Mouse (Mus musculus) ovary, adult 18-20 months (tissue): Measurements from ENCODE around the gene Leng9.
A peak's percentile ranks its signal among the peaks of the same experiment; 100 is the strongest.

ENCODE experiments used
- DNase-seq: peaks from one replicate; pipeline ENCODE4 v3.0.0; 2022; ENCODE audit warnings: low spot score, mixed read lengths

Gene Leng9

DNA sequence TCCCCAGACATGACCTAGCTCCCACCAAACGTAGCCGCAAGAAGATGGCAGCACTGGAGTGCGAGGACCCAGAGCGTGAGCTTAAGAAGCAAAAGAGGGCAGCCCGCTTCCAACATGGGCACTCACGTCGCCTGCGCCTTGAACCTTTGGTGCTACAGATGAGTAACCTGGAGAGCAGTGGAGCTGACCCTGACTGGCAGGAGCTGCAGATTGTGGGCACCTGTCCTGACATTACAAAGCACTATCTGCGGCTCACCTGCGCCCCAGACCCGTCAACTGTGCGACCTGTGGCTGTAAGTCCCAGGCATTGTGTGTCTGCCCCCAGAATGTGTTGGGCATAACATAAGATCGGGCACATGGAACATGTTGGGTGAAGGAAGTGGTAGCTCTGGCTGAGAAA is 6.1 kb downstream of the Leng9 start:
- no peak for DNase-seq

DNA sequence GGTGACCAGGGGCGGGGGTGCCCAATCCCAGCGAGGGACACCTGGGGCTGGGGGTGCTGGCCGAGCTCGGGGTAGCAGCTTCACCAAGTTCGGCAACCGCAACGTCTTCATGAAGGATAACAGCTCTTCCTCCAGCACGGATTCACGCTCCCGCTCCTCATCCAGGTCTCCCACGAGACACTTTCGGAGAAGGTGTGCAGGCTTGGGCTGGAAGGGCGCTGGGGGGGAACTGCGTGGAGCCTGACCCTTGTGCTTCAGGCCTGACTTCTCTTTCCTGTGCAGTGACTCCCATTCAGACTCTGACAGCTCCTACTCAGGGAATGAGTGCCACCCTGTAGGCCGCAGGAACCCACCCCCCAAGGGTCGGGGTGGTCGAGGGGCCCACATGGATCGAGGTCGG is 6.7 kb downstream of the Leng9 start:
- DNase-seq, result no peak

DNA sequence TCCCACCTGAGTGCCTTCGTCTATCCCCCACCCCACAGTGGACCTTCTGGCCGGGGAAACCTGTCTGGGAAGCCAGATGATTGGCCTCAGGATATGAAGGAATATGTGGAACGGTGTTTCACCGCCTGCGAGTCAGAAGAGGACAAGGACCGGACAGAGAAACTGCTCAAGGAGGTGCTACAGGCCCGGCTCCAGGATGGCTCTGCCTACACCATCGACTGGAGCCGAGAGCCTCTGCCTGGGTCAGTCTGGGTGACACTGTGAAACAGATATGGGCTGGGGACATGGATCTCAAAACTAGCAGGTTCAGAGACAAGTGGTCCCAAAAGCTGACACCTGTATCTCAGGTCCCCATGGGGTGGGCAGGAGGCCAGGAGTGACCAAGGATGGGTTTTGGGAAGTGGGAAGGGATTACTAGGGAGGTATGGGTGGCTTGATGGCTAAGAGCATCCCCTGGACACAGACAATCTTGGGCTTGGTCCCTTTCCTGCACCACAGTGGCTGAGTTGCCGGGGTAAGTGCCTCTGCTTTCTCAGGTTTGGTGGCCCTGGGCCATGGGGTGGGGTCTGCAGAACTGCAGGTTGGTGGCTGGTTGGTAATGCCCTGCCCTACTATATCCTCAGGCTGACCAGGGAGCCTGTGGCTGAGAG is 7.3 kb downstream of the Leng9 start:
- DNase-seq, result no peak

DNA sequence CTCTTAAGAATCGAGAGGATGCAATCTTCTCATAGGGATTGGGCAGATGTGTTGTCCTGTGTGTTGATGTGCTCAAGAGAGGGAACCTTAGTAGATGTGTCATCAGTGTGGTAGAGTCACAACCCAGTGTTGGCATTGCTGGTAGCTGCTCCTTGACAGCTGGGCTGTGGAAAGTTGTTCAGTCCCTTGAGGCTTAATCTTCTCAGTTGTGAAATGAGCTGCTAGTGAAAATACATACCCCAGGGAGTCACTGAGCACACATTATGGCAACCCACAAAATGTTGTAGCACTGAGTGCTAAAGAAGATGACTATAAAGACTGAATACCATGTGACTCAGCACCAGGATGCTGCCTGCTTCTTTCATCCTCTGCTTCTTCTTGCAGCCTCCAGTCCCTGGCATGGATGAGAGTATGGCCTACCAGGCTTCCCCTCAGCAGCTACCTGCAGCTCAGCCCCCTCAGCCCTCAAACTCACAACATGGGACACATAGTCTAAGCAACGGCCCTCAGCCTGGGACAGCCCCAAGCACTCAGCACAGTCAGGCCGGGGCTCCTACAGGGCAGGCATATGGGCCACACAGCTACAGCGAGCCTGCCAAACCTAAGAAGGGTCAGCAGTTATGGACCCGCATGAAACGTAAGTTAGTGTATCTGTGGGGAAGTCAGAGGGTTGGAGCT is 8.4 kb downstream of the Leng9 start:
- DNase-seq, result no peak

DNA sequence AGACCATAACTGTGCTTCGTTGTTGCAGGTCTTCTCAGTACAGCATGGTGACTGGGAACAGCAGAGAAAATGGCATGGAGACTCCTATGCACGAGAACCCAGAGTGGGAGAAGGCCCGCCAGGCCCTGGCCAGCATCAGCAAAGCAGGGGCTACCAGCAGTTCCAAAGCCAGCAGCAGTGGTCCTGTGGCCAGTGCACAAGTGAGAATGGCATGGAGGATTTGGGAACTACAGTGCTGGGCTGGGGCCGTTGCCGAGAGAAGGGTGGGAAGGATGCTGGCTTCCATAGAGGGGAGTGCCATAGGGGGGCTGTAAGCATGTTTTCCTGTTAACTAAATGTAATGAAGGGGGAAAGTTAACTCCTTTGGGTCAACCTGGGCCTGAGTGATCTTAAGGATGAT is 10.8 kb downstream of the Leng9 start:
- no peak for DNase-seq

DNA sequence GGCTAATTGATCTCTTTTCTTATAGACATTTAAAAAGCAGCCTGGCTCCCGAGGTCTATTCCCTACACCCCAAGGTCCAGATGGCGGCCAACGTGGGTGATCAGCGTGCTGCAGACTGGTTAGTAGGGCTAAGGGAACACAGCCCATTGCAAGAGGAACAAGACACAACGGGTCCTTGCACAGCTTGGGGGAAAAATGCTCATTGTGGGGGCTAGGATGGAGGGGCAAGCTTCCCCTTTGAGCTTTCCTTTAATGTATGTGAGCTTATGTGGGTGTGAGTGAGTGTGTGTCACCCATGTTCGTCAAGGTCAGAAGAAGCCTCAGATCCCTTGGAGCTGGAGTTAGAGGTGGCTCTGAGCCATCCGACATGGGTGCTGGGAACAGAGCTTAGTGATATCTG is 11.5 kb downstream of the Leng9 start:
- no peak for DNase-seq

DNA sequence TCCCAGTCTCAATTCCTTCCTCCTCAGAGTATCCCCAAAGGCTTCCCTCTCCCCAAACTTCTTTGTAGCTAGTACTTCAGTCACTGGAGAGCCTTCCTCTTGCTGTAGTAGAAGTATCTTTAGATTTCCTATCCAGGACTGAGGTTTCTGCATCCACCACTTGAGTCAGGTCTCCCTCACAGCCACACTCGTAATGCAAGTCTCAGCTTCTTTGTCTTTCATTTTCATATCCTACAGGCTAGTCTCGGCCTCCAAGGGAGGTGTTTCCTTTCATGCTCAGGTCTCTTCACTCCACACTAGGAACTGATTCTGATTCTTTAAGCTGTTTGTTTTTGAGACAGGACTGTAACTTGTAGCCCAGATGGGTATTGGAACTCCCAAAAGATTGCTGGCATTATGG is 12.0 kb downstream of the Leng9 start:
- no peak for DNase-seq

DNA sequence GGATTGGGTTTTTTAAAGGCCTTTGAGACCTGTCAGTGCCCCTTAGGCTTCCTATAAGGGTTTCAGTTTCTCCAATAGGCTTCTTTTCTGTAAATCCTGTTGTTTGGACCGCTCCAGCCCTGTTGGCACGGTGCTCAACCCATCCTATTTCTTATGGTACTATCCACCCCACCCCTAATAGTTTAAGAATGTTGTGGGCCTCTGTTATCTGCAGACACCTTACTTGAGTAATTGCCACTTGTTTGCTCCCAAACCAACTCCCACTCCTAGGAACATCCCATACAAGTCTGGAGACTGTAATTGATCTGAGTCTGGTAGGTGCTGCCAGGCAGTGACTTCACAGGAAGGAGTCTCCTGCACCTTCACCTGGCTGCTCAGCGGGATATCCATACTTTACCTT is 12.4 kb downstream of the Leng9 start:
- no peak for DNase-seq

DNA sequence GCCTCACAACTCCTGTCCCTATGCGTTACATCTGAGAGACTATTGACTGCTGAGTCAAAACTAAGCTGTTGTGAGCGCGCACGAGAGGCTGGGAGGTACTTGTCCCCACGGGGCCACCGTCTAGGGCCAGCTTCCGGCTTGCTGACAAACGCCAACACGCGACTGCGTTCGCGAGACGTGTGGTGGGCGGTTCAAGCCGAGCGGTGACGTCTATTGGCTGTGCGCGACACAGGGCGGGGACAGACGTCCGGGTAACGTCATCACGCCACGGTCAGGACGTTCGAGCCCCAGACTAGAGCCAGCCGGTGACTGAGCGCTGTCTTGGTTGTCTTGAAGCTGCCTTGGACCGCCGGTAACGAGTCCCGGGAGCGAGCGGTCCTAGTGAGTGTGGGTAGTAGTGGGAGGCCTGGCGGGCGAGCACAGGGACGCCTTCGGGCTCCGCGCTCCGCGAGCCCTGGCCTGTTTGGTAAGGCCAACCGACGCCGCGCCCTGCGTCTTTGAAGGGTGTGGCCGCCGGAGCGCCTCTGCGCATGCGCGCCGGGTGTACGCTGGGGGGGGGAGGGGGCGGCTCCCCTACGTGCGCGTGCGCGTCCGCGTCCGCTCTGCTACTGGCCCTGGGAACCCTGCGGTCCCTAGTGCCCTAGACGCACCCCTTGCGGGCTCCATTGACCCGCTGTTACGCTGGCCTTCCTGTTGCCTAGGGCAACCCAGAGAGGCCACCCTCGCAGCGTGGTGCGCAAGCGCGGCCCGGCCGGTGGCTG is 13.2 kb downstream of the Leng9 start, which contains the start of gene Leng8:
Gene Leng8, plus strand, starts transcription at position 269 of the 761 bp plus-strand sequence.
- peak; percentile 99 for DNase-seq

DNA sequence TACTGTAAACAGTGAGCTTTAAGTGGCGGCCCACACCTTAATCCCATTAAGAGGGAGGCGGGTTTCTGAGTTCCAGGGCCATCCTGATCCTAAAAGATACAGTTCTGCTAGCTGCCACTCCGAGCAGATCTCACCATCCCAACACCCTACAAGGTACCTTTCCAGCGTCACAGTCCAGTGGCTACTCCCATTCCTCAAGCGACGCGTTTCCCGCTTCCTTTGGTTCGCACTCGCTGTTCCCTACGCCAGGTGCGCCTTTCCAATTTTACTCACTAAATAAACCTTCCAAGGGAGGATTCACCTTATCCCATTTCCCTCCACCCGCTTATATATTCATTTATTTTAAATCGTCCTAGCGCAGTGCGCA is 13.8 kb downstream of the Leng9 start:
- no peak for DNase-seq

DNA sequence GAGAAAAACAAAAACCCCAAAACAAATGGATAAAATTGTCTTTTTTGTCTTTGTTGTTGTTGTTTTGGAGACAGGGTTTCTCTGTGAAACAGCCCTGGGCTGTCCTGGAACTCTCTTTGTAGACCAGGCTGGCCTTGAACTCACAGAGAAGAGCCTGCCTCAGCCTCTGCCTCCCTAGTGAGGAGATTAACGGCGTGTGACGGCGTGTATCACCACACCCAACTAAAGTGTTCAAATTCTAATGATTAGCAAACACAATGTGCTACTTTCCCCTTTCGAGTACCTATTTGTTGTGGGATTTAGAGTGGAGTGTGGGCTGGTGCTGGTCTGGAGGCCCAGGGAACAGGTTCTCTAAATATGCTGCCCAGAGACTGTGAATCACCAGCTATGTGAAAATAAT is 15.3 kb downstream of the Leng9 start:
- DNase-seq, result no peak

DNA sequence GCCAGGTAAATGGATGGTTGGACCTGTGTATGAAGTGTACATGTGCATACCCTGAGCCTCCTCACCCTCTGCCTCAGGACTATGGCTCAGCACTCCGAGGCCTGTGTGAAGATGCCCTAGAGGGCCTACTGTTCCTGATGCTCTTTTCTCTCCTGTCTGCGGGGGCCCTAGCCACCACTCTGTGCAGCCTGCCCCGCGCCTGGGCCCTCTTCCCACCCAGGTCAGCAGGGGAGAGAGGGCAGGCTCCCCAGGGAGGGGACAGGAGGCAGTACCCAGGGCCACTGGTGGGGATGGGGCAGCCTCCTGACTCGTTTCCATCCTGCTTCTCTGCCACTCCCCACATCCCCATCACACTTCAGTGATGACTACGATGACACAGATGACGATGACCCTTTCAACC is 17.2 kb downstream of the Leng9 start:
- no peak for DNase-seq

DNA sequence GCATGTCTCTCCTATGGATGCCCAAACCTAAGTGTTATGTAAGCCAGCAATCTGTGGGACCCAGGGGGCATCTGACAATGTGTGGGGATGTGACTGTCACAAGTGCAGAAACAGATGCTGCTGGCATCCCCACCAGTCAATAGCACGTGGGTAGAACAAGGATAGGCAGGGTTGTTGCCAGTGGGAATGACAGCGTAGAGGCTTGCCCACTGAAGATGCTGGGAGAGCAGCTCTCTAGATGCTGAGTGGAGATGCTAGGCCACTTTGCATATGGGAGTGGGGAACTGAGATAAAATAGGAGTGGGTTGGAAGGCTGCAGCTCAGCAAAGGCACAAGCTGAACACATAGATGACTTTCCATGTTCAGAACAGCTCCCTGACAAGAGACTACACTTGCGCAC is 17.6 kb downstream of the Leng9 start:
- DNase-seq, result no peak

DNA sequence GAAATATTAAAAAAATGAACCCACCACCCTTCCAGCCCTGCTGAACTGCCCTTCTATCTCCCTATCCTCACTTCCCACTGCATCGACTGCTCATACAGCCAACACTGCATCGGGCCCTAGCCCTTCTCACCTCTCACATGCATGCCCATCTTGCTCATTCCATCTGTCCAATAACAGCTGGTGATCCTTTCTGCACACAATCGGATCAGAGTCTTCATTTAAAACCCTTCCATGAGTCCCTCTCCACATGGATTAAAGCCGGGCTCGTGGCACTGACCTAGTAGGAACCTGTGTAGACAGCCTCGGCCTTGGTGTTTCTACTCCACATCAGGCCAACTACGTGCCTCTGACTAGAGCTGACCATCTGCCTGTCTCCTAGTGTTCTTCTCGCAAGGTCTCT is 18.2 kb downstream of the Leng9 start:
- DNase-seq, result no peak

DNA sequence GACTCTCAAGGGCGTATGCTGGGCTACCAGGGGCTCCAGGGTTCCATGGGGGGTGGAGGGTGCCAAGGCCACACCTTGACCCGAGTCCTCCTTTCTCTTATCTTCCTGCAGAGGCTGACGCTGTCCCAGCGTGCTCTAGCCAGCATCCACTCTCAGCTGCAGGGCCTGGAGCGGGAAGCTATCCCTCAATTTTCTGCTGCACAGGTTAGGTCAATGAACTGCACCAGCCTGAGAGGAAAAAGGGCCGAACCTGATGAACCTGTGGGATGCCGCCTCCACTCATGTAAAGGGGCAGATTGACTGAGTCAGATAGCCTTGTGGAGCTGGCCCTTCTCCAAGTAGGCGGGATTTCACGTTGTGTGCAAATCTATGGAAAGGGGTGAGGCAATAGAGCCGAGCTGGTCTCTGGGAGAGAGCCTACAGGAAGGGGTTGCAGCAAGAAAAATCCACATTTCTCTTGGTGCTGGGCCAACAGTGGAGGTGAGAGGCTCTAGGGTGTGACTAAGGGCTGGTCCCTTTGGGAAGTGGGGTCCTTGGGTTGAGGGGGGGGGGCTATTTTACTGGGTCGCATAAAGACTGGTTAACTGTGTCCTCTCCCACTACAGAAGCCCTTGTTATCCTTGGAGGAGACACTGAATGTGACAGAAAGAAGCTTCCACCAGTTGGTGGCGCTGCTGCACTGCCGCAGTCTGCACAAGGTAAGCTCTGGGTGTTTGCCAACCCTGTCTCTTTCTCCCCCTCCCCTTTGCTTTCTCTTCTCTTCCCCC is 19.3 kb downstream of the Leng9 start:
- no peak for DNase-seq

DNA sequence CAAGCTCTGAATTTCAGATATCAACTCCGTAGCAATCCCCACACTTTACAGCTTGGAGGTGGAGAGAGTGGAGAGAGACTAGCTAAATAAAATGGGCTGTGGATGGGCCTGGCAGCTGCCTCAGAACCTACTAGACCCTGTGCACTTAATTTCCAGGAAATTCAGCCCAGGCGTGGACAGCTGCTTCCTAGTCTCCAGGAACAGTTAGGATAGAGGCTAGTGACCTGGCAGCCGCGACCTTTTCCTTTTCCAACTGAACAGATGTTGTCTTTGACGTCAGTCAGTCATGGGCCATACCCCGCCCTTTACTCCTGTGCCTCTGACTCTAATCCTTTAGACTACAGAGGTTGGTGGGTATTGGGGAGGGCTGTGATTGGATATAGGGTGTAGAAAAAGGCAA is 21.3 kb downstream of the Leng9 start:
- no peak for DNase-seq

DNA sequence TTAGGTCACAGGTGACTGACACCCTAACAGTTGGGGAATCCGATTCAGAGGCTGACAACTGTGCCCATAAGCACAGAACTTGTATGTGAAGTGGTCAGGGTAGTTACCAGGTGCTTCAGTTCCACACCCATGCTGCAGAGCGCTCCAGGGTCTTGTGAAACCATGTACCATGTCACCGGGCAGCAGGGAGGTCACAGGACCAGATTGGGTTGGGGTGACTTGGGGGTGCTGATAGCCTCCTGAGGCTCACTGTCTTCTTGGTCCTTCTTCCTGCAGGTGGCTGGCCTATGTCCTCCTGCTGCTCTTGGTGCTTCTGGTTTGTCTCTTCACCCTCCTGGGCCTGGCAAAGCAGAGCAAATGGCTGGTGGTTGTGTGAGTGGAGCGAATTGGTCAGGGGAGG is 22.3 kb downstream of the Leng9 start:
- DNase-seq, result no peak

DNA sequence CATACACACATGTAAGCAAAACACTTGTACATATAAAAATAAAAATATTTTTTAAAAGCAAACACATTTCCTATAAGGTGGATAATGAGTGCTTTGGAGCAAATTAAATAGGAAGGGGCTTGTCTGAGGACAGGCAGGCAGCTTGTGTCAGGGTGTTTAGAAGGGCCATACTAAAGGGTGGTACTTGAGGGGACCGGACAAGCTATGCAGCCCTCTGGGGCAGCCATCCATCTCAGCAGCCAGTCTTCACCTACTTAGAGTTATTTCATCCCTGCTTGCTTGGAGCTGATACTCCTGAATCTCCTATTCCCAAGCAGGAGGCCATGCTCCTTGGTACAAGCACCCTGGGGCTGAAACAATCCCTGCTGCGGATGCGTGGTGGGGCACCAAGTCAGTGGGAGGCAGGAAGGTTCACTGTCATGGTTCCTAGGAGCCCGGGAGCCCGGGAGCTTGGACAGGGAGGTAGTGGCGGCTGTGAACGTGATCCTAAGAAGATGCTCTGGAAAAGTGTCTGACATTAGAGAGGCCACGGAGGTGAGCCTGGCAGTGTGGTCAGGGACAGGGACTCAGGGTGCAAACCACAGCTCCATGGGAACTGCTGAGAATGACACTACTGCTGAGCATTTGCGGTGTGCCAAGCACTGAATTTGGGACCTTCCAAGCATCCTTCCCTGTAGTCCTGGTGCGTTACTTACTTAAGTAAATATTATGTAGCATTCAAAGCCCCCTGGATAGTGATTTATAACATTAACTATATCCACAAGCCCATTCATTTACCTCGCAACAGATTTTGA is 23.0 kb downstream of the Leng9 start:
- no peak for DNase-seq

DNA sequence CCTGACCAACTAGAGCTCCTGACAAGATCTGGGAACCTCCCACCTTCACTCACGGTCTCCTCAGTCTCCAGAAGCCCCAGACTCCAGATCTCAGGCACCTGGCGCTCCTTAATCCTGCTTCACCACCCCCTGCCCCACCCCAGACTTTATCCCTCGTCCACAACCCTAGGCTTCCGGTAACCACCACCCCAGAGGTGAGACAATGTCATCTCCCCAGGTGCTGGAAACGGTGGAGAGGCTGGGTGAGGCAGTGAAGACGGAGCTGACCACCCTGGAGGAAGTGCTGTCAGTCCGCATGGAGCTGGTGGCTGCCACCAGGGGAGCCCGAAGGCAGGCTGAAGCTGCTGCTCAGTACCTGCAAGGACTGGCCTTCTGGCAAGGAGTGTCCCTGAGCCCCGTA is 24.9 kb downstream of the Leng9 start:
- DNase-seq, result no peak

DNA sequence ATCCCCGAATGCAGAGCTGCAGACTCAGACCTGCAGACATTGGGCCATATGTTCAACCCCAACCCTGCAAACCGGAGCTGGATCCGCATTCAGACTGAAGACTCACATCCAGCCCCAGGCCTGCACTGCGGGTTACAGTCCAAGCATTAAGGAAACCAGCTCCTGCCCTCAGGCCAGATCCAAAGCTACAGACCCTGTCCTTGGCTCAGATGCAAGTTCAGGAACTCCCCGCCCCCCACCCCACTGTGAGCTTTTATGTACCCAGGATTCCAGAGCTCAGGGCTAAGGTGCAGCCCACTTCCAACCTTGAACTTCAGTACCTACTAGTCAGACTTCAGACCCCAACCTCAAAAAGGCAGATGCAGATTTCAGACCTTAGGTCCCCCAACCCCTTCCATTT is 25.3 kb downstream of the Leng9 start:
- no peak for DNase-seq

DNA sequence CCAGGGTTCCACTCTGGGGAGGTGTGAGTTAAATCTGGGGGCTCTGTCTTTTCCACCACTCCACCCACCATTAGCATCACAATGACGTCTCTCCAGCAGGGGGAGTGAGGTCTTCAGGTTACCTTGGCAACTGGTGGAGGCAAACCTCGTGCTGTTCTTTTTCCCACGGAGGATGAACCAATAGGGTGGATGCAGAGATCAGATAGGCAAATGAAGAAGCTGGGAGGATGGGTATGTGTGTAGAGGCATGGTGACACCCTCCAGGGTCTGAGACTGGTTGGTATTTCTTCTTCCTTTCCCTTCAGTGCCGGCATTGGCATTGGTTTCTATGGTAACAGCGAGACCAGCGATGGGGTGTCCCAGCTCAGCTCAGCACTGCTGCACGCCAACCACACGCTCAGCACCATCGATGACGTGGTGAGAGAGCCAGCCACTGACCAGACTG is 25.8 kb downstream of the Leng9 start:
- peak; percentile 37 for DNase-seq

DNA sequence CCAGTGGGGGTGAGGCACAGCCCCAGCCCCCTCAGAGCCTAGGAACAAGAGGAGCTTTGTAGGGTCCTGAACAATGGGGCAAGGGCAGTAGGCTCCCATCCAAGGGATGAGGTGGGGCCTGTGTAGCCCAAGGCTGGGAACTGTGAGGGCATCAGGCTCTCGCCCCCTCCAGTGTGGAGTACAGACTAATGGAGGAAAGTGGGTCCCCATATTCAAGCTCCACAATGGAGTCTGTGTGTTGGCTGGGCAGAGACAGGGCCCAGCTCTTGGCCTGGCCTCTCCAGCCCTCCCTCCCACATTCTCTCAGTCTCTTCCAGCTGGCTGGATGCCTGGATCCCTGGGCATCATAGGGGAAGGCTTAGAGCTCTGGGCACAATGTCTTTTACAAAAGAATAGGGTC is 26.4 kb downstream of the Leng9 start:
- DNase-seq, result no peak
